Mouse (Mus musculus): ENCODE measurements around the gene Arih2. TPM values are rescaled to one million over a fixed set of nuclear protein-coding genes. Genes with fewer than 3 reads are reported as not detected.

The Arih2 gene
- total and polyA plus RNA-seq, 3 experiments = 77.4 to 153 (median 86.9) TPM

GRCm38 (mm10) chr9:108560227-108560841 lies 88.9 kb downstream of the Arih2 start, which contains the start of gene Impdh2:
TSS of gene Impdh2 (plus strand) at chr9:108560286.
- Histone ChIP-seq H3K9me3 (replicated peaks) (no peaks in the 10 kb centered on the region), H3K4me3 (ENCODE audit: low read depth, low read length) (peak within 1 kb of the TSS; percentile 71), H3K4me1 (ENCODE audit: insufficient read depth, low read depth, low read length) (peaks cover 67% of the 10 kb centered on the region), H3K27me3 (ENCODE audit: insufficient read depth, low read length) (no peaks in the 10 kb centered on the region), H3K36me3 (replicated peaks) (peaks cover 87% of the 10 kb centered on the region)
- ATAC-seq (ENCODE audit: extremely low read depth, insufficient number of reproducible peaks, low FRiP score, poor library complexity, severe bottlenecking) (peak; percentile 98), DNase-seq (ENCODE audit: low spot score) (peak; percentile 89)
- TF ChIP-seq GATA2 (IDR thresholded peaks at IDR 0.05; ENCODE audit: borderline replicate concordance, low read depth, low read length) = no peak
- TF ChIP-seq POLR2AphosphoS5 (IDR thresholded peaks at IDR 0.05; ENCODE audit: insufficient replicate concordance, low read depth, low read length) = peak; percentile 79; the same call in 1 of the 2 replicates

- Histone ChIP-seq H3K4me3 (ENCODE audit: low read depth, low read length) (no peak overlapping the region), H3K4me1 (ENCODE audit: insufficient read depth, low read depth, low read length) (peaks cover 57% of the 10 kb centered on the region), H3K9me3 (replicated peaks) (no peaks in the 10 kb centered on the region), H3K36me3 (replicated peaks) (peaks cover 87% of the 10 kb centered on the region), H3K27me3 (ENCODE audit: insufficient read depth, low read length) (no peaks in the 10 kb centered on the region)
- no peak for DNase-seq (ENCODE audit: low spot score)
- TF ChIP-seq POLR2AphosphoS5 (IDR thresholded peaks at IDR 0.05; ENCODE audit: insufficient replicate concordance, low read depth, low read length) = no peak
- no peak for TF ChIP-seq TAL1 (conservative IDR thresholded peaks at IDR 0.05; ENCODE audit: low read depth, low read length)
- ATAC-seq (ENCODE audit: extremely low read depth, insufficient number of reproducible peaks, low FRiP score, poor library complexity, severe bottlenecking) = no peak
These were observed 90.0 kb downstream of the Arih2 start for GRCm38 (mm10) chr9:108559169-108559568.

Other genes with a start within 250 kb of the Arih2 start
- gene Ccdc36, start 220.9 kb downstream of the Arih2 start, total RNA-seq (2014; fragmentation: Nextera tagmentation) = not detected in 2 replicates
- gene Ccdc36, start 220.9 kb downstream of the Arih2 start, total RNA-seq (2017) = 0.22 TPM in 1 of 2 replicates, not detected in the other
- not detected in 2 replicates for gene Ccdc36, start 220.9 kb downstream of the Arih2 start, polyA plus RNA-seq (2012)
- gene BC048562, start 212.9 kb downstream of the Arih2 start, total RNA-seq (2014; fragmentation: Nextera tagmentation) = not detected in 2 replicates
- 0.22 TPM in 1 of 2 replicates, not detected in the other for gene BC048562, start 212.9 kb downstream of the Arih2 start, total RNA-seq (2017)
- gene BC048562, start 212.9 kb downstream of the Arih2 start, polyA plus RNA-seq (2012) = 0.08 TPM in 1 of 2 replicates, not detected in the other
- gene Ccdc71, start 188.9 kb downstream of the Arih2 start, total RNA-seq (2014; fragmentation: Nextera tagmentation) = 52.4 and 53.0 TPM in 2 replicates
- gene Ccdc71, start 188.9 kb downstream of the Arih2 start, total RNA-seq (2017) = 20.3 and 22.3 TPM in 2 replicates
- 24.1 and 25.6 TPM in 2 replicates for gene Ccdc71, start 188.9 kb downstream of the Arih2 start, polyA plus RNA-seq (2012)
- gene Klhdc8b, start 187.8 kb downstream of the Arih2 start, total RNA-seq (2014; fragmentation: Nextera tagmentation) = 14.7 and 21.2 TPM in 2 replicates
- gene Klhdc8b, start 187.8 kb downstream of the Arih2 start, total RNA-seq (2017) = 52.8 and 63.1 TPM in 2 replicates
- gene Klhdc8b, start 187.8 kb downstream of the Arih2 start, polyA plus RNA-seq (2012) = 112 and 116 TPM in 2 replicates
- gene Lamb2, start 169.7 kb downstream of the Arih2 start, total RNA-seq (2014; fragmentation: Nextera tagmentation) = 0.15 TPM in 1 of 2 replicates, not detected in the other
- gene Lamb2, start 169.7 kb downstream of the Arih2 start, total RNA-seq (2017) = 0.11 and 0.17 TPM in 2 replicates
- gene Lamb2, start 169.7 kb downstream of the Arih2 start, polyA plus RNA-seq (2012) = 0.07 TPM in 2 replicates
- 70.6 and 197 TPM in 2 replicates for gene Usp19, start 158.8 kb downstream of the Arih2 start, total RNA-seq (2014; fragmentation: Nextera tagmentation)
- 41.3 and 44.7 TPM in 2 replicates for gene Usp19, start 158.8 kb downstream of the Arih2 start, total RNA-seq (2017)
- gene Usp19, start 158.8 kb downstream of the Arih2 start, polyA plus RNA-seq (2012) = 87.7 and 102 TPM in 2 replicates
- 320 and 349 TPM in 2 replicates for gene Qars, start 141.7 kb downstream of the Arih2 start, total RNA-seq (2014; fragmentation: Nextera tagmentation)
- 196 and 201 TPM in 2 replicates for gene Qars, start 141.7 kb downstream of the Arih2 start, total RNA-seq (2017)
- gene Qars, start 141.7 kb downstream of the Arih2 start, polyA plus RNA-seq (2012) = 138 and 248 TPM in 2 replicates
- gene Qrich1, start 132.6 kb downstream of the Arih2 start, total RNA-seq (2014; fragmentation: Nextera tagmentation) = 179 and 214 TPM in 2 replicates
- 150 and 161 TPM in 2 replicates for gene Qrich1, start 132.6 kb downstream of the Arih2 start, total RNA-seq (2017)
- gene Qrich1, start 132.6 kb downstream of the Arih2 start, polyA plus RNA-seq (2012) = 99.7 and 143 TPM in 2 replicates
- 145 and 154 TPM in 2 replicates for gene Impdh2, start 89.1 kb downstream of the Arih2 start, total RNA-seq (2014; fragmentation: Nextera tagmentation)
- gene Impdh2, start 89.1 kb downstream of the Arih2 start, total RNA-seq (2017) = 247 and 299 TPM in 2 replicates
- 167 and 176 TPM in 2 replicates for gene Impdh2, start 89.1 kb downstream of the Arih2 start, polyA plus RNA-seq (2012)
- gene Ndufaf3, start 82.0 kb downstream of the Arih2 start, total RNA-seq (2014; fragmentation: Nextera tagmentation) = 25.6 and 31.8 TPM in 2 replicates
- gene Ndufaf3, start 82.0 kb downstream of the Arih2 start, total RNA-seq (2017) = 16.9 and 29.4 TPM in 2 replicates
- gene Ndufaf3, start 82.0 kb downstream of the Arih2 start, polyA plus RNA-seq (2012) = 11.7 and 17.7 TPM in 2 replicates
- 48.3 and 49.1 TPM in 2 replicates for gene Dalrd3, start 79.5 kb downstream of the Arih2 start, total RNA-seq (2014; fragmentation: Nextera tagmentation)
- 48.3 and 65.3 TPM in 2 replicates for gene Dalrd3, start 79.5 kb downstream of the Arih2 start, total RNA-seq (2017)
- gene Dalrd3, start 79.5 kb downstream of the Arih2 start, polyA plus RNA-seq (2012) = 101 and 121 TPM in 2 replicates
- gene Wdr6, start 70.6 kb downstream of the Arih2 start, total RNA-seq (2014; fragmentation: Nextera tagmentation) = 22.6 and 27.6 TPM in 2 replicates
- 36.3 and 39.2 TPM in 2 replicates for gene Wdr6, start 70.6 kb downstream of the Arih2 start, total RNA-seq (2017)
- 16.9 and 30.0 TPM in 2 replicates for gene Wdr6, start 70.6 kb downstream of the Arih2 start, polyA plus RNA-seq (2012)
- gene P4htm, start 51.7 kb downstream of the Arih2 start, total RNA-seq (2014; fragmentation: Nextera tagmentation) = 1.7 and 1.9 TPM in 2 replicates
- gene P4htm, start 51.7 kb downstream of the Arih2 start, total RNA-seq (2017) = 2.0 and 2.6 TPM in 2 replicates
- gene P4htm, start 51.7 kb downstream of the Arih2 start, polyA plus RNA-seq (2012) = 5.4 and 5.7 TPM in 2 replicates
- 17.4 and 17.8 TPM in 2 replicates for gene Slc25a20, start 12.7 kb upstream of the Arih2 start, total RNA-seq (2014; fragmentation: Nextera tagmentation)
- gene Slc25a20, start 12.7 kb upstream of the Arih2 start, total RNA-seq (2017) = 30.3 TPM in 2 replicates
- 5.5 and 7.7 TPM in 2 replicates for gene Slc25a20, start 12.7 kb upstream of the Arih2 start, polyA plus RNA-seq (2012)
- not detected in 2 replicates for gene Prkar2a, start 39.9 kb upstream of the Arih2 start, total RNA-seq (2014; fragmentation: Nextera tagmentation)
- 0.29 and 0.38 TPM in 2 replicates for gene Prkar2a, start 39.9 kb upstream of the Arih2 start, total RNA-seq (2017)
- gene Prkar2a, start 39.9 kb upstream of the Arih2 start, polyA plus RNA-seq (2012) = 0.19 TPM in 1 of 2 replicates, not detected in the other
- gene Ip6k2, start 134.4 kb upstream of the Arih2 start, total RNA-seq (2014; fragmentation: Nextera tagmentation) = 39.0 and 43.0 TPM in 2 replicates
- 35.7 and 43.8 TPM in 2 replicates for gene Ip6k2, start 134.4 kb upstream of the Arih2 start, total RNA-seq (2017)
- 29.4 and 33.6 TPM in 2 replicates for gene Ip6k2, start 134.4 kb upstream of the Arih2 start, polyA plus RNA-seq (2012)
- gene Nckipsd, start 159.0 kb upstream of the Arih2 start, total RNA-seq (2014; fragmentation: Nextera tagmentation) = 4.7 and 6.3 TPM in 2 replicates
- 4.1 and 5.2 TPM in 2 replicates for gene Nckipsd, start 159.0 kb upstream of the Arih2 start, total RNA-seq (2017)
- gene Nckipsd, start 159.0 kb upstream of the Arih2 start, polyA plus RNA-seq (2012) = 5.6 and 8.3 TPM in 2 replicates
- gene Celsr3, start 176.9 kb upstream of the Arih2 start, total RNA-seq (2014; fragmentation: Nextera tagmentation) = not detected in 2 replicates
- 0.11 and 0.12 TPM in 2 replicates for gene Celsr3, start 176.9 kb upstream of the Arih2 start, total RNA-seq (2017)
- 0.01 TPM in 1 of 2 replicates, not detected in the other for gene Celsr3, start 176.9 kb upstream of the Arih2 start, polyA plus RNA-seq (2012)
- 1.0 and 3.6 TPM in 2 replicates for gene Slc26a6, start 203.9 kb upstream of the Arih2 start, total RNA-seq (2014; fragmentation: Nextera tagmentation)
- 2.3 and 3.1 TPM in 2 replicates for gene Slc26a6, start 203.9 kb upstream of the Arih2 start, total RNA-seq (2017)
- 2.4 and 3.5 TPM in 2 replicates for gene Slc26a6, start 203.9 kb upstream of the Arih2 start, polyA plus RNA-seq (2012)